Mouse (Mus musculus): ENCODE results near the gene Myog. TPM values are rescaled to one million over a fixed set of nuclear protein-coding genes. Genes with fewer than 3 reads are reported as not detected.

The Myog gene
- polyA plus RNA-seq, 1 experiment from 2014 or later: 0.10 TPM

DNA sequence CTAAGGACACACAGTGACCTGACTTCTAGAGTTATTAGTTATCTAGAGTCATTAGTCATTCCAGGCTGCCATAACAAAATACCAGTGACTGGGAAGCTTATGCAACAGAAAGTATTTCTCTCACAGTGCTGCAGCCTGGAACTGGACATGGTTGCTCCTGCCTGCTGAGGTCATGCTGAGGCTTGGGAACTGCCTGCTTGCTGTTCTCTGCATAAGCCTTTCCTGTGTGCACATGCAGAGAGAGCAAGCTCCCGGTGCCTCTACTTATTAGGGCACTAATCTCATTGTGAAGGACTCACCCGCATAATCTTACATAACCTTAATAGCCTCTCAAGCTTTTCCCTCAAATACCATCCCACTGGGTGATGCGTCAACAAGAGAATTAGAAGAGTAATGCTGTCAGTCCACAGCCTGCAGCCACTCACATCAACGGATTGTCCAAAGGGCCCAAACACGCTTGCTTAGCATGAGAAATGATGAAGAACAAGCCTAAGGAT is 17.0 kb upstream of the Myog start:
- no peak overlapping the region for H3K4me2 ChIP-seq
- ATAC-seq (replicated peaks): no peak
- no peaks in the 10 kb centered on the region for H3K27me3 ChIP-seq (replicated peaks)
- H3K9me3 ChIP-seq: no peaks in the 10 kb centered on the region
- H3K4me1 ChIP-seq: peaks cover 9% of the 10 kb centered on the region; the same call in 1 of the 2 replicates
- H3K36me3 ChIP-seq (replicated peaks): no peaks in the 10 kb centered on the region
- H3K27ac ChIP-seq: no peak overlapping the region
- 38% methylated on average over 5 of the region's 5 CpGs for WGBS
- H3K4me3 ChIP-seq: no peak overlapping the region
- H3K9ac ChIP-seq: no peak overlapping the region

DNA sequence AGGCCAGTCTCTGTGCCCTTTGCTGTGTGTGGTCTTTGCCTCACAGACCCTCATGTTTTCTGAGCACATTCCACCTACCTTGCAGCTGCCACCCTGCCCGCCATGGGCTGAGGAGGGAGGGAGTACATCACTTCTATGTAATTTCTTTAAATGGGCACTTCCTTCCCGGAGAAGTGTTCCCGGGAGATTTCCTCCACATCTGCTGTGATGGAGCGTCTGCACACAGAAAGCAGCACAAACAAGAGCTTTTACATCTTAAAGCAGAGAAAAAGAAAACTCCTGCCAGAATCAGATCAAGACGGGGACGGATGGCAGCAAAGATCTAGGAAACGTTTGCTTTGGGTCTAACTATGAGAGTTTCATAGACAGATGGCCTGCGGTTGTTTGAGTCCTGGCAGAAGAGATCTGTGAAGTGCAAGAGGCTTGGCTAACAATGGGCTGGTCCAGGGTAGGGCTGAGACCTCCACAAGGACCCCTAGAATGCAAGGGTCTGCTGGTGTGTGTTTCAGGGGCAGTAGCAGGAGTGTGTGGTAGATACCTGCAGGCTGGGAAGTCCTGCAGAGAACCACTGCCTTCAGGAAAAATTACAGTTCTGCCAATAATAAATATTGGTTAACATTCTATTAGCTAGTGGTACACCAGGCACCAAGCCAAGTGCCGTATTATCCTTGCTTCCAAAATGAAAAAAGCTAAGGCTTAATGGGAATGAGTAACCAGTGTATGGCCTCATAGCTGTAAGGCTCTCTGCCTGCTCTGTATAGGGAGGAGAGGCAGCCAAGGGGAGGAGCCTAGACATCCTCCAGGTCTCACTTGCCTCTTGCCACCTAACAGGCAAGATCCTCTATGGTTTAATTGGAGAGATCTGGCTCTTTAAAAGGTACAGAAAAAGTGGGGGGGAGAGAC is 16.0 kb upstream of the Myog start:
- 48% methylated on average over 9 of the region's 9 CpGs for WGBS
- H3K9me3 ChIP-seq: no peaks in the 10 kb centered on the region
- no peaks in the 10 kb centered on the region for H3K36me3 ChIP-seq (replicated peaks)
- no peak overlapping the region for H3K4me2 ChIP-seq
- ATAC-seq (replicated peaks): no peak
- no peaks in the 10 kb centered on the region for H3K27me3 ChIP-seq (replicated peaks)
- 0 out of 2 replicates have a peak overlapping the region, but pooled peaks have one; percentile 45 for H3K27ac ChIP-seq
- peaks cover 9% of the 10 kb centered on the region; the same call in 1 of the 2 replicates for H3K4me1 ChIP-seq
- H3K9ac ChIP-seq: no peak overlapping the region
- H3K4me3 ChIP-seq: no peak overlapping the region

DNA sequence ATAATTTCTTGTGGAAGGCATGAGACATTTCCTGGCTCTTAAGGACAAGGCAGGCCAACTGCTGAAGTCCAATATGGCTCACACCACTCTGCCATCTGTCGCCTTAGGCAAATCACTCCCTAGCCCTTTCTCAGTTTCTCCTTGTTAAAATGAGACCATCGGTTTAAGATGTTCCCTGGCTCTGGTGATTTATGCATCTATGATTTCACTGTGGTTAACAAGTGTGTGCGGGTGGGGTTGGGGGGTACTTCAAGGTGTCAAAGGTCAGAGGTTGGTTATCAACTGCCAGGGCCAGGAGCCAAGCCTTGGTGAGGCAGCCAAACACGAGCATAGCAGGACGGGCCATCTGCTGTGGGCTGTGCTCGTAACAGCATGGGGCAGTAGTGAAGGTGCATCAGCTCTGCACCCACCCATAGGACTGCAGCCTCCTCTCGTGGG is 15.3 kb upstream of the Myog start:
- H3K9me3 ChIP-seq: no peaks in the 10 kb centered on the region
- H3K36me3 ChIP-seq (replicated peaks): no peaks in the 10 kb centered on the region
- no peak overlapping the region for H3K27ac ChIP-seq
- H3K27me3 ChIP-seq (replicated peaks): no peaks in the 10 kb centered on the region
- ATAC-seq (replicated peaks): no peak
- peaks cover 9% of the 10 kb centered on the region; the same call in 1 of the 2 replicates for H3K4me1 ChIP-seq
- no peak overlapping the region for H3K4me2 ChIP-seq
- no peak overlapping the region for H3K4me3 ChIP-seq
- no peak overlapping the region for H3K9ac ChIP-seq
- 79% methylated on average over 7 of the region's 7 CpGs for WGBS

DNA sequence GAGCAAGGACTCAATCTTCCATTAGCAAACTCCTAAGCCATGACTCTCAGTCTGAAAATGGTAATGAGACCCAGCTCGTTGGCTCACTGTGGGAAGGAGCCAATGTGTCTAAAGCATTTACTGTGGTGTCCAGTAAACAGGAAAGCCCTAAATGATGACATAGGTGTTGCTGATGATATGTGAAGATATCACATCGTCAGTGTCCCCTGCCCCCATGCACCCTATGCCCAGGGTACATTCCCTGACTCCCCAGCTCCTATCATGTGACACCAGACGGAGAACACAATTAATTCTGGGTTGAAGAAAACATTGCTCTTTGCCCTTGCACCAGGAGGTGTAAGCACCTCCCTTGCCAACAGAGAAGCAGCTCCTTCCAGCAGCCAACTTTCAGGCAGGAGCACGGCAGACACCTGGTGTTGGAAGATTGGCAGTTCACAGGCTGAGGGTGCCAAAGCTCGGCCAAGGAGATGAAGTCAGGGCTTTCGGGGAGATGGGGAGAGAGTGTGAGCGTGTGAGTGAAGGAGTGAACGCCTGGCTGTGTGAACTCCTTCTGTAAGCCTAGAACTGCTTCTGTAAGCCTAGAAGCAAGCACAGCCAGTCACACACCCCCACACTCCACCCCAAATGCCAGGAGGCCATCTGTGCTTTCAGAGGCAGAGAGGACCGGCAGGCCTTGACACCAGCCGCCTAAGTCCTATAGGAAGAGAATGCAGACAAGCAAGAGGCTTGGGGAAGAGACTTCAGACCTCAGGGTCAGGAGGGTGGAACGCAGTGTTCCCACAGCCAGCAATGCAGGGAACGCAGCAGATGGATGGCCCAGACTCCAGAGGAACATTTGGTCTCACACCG is 13.9 kb upstream of the Myog start:
- Histone ChIP-seq H3K36me3 (replicated peaks) (no peaks in the 10 kb centered on the region), H3K4me2 (no peak overlapping the region), H3K27me3 (replicated peaks) (no peaks in the 10 kb centered on the region), H3K27ac (no peak overlapping the region), H3K9ac (no peak overlapping the region), H3K9me3 (no peaks in the 10 kb centered on the region), H3K4me3 (no peak overlapping the region), H3K4me1 (peaks cover 9% of the 10 kb centered on the region; the same call in 1 of the 2 replicates)
- WGBS: 81% methylated on average over 13 of the region's 13 CpGs
- ATAC-seq (replicated peaks): no peak

DNA sequence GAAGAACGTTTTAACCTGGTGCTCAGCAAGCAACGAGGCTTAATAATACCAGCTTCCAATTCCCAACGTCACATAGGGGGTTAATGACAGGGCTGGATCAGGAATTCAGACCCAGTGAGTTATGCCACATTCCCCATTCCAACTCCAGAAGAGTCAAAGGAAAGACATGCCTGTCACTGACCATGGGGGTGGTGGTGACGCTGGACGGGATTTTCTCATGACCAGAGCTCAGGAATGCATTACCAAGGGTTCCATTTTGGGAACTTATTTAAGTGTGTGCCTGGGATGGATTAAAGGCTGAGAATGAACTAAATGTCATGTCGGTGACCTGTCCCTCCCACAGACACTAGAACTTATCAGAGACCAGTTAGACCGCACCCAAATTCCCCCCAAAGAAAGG is 13.0 kb upstream of the Myog start:
- Histone ChIP-seq H3K27ac (no peak overlapping the region), H3K4me1 (peaks cover 9% of the 10 kb centered on the region; the same call in 1 of the 2 replicates), H3K36me3 (replicated peaks) (no peaks in the 10 kb centered on the region), H3K27me3 (replicated peaks) (no peaks in the 10 kb centered on the region), H3K9ac (no peak overlapping the region), H3K4me3 (no peak overlapping the region), H3K4me2 (no peak overlapping the region), H3K9me3 (no peaks in the 10 kb centered on the region)
- WGBS: 75% methylated on average over 7 of the region's 7 CpGs
- no peak for ATAC-seq (replicated peaks)

DNA sequence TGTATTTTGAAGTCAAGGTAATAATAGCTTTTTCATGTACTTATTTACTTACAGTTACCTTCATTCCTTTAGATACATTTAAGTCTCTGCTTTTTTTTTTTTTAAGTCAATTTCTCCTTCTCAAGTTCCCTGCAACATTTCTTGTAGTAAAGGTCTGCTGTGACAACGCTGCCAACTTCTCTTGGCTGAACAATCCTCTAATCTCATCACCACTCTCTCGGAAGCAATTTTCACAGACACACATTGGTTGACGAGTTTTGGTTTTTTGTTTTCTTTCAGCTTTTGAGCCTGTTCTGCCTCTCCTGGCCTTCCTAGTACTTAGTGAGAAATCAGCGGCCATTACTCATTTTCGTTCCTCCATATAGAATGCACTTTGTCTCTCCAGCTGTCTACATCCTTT is 9.6 kb upstream of the Myog start:
- H3K27me3 ChIP-seq (replicated peaks): no peaks in the 10 kb centered on the region
- no peaks in the 10 kb centered on the region for H3K9me3 ChIP-seq
- H3K36me3 ChIP-seq (replicated peaks): no peaks in the 10 kb centered on the region
- no peak for ATAC-seq (replicated peaks)
- WGBS: 68% methylated on average over 5 of the region's 5 CpGs
- no peak overlapping the region for H3K27ac ChIP-seq
- no peak overlapping the region for H3K4me2 ChIP-seq
- H3K4me3 ChIP-seq: no peak overlapping the region
- no peaks in the 10 kb centered on the region for H3K4me1 ChIP-seq
- no peak overlapping the region for H3K9ac ChIP-seq

DNA sequence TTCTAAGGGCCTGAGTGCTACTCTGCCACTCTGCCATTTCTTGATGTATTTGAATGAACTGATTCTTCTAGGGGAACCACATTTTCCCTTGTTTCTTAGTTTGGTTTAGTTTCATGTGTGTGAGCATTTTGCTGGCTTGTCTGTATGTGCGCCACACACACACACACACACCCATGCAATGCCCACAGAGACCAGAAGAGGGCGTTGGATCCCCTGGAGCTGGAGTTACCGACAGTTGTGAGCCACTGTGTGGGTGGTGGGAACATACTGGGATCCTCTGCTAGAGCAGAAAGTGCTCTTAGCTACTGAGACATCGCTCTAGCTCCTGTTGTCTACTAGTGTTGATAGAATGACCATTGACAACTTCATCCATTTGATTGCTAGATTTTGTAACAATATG is 8.2 kb upstream of the Myog start:
- no peaks in the 10 kb centered on the region for H3K27me3 ChIP-seq (replicated peaks)
- H3K36me3 ChIP-seq (replicated peaks): no peaks in the 10 kb centered on the region
- H3K9ac ChIP-seq: no peak overlapping the region
- H3K4me1 ChIP-seq: no peaks in the 10 kb centered on the region
- no peak overlapping the region for H3K27ac ChIP-seq
- no peak overlapping the region for H3K4me2 ChIP-seq
- 71% methylated on average over 4 of the region's 4 CpGs for WGBS
- H3K9me3 ChIP-seq: no peaks in the 10 kb centered on the region
- no peak overlapping the region for H3K4me3 ChIP-seq
- no peak for ATAC-seq (replicated peaks)

DNA sequence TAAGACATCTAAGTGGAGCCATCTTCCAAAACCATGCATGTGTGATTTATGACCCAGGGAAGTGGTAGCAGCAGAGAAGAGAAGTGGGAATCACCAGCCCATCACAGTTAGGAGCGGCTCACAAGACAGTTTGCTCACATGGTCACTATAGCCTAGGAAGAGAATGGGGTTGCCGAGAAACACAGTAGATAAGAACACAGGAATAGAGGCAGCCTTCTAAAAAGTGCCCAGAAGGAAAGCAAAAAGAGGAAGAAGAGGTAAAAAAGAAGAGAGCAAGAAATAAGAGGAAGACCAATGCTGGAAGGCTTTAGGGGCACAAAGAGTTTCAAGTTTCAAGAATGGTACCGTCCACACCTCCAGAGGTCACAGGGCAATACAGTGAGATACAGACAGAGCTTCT is 7.4 kb upstream of the Myog start:
- Histone ChIP-seq H3K4me1 (no peaks in the 10 kb centered on the region), H3K27ac (no peak overlapping the region), H3K9ac (no peak overlapping the region), H3K9me3 (no peaks in the 10 kb centered on the region), H3K4me3 (no peak overlapping the region), H3K36me3 (replicated peaks) (no peaks in the 10 kb centered on the region), H3K4me2 (no peak overlapping the region), H3K27me3 (replicated peaks) (no peaks in the 10 kb centered on the region)
- no peak for ATAC-seq (replicated peaks)
- 90% methylated on average over 3 of the region's 3 CpGs for WGBS

DNA sequence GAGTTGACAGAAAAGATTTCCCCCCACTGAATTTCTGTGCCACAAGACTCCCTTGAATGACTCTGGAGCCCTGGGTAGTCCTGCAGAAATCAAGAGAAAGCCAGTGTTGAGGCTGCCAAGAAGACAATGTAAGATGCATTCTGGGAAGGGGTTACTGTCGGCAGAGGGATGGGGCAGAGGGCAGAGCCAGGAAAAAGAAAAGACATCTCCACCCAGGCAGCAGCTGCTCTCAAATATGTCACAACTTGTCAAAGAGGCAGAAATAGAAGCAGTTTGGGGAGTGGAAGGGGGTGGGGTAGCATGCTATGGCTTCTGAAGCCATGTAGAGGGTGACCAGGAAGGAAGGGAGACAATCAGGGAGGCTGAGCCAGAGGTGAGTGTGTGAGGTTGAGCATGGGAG is 6.7 kb upstream of the Myog start:
- H3K9ac ChIP-seq: no peak overlapping the region
- no peaks in the 10 kb centered on the region for H3K27me3 ChIP-seq (replicated peaks)
- H3K27ac ChIP-seq: no peak overlapping the region
- 40% methylated on average over 1 of the region's 1 CpGs for WGBS
- H3K36me3 ChIP-seq (replicated peaks): no peaks in the 10 kb centered on the region
- H3K9me3 ChIP-seq: no peaks in the 10 kb centered on the region
- H3K4me3 ChIP-seq: no peak overlapping the region
- no peaks in the 10 kb centered on the region for H3K4me1 ChIP-seq
- no peak for ATAC-seq (replicated peaks)
- H3K4me2 ChIP-seq: no peak overlapping the region

DNA sequence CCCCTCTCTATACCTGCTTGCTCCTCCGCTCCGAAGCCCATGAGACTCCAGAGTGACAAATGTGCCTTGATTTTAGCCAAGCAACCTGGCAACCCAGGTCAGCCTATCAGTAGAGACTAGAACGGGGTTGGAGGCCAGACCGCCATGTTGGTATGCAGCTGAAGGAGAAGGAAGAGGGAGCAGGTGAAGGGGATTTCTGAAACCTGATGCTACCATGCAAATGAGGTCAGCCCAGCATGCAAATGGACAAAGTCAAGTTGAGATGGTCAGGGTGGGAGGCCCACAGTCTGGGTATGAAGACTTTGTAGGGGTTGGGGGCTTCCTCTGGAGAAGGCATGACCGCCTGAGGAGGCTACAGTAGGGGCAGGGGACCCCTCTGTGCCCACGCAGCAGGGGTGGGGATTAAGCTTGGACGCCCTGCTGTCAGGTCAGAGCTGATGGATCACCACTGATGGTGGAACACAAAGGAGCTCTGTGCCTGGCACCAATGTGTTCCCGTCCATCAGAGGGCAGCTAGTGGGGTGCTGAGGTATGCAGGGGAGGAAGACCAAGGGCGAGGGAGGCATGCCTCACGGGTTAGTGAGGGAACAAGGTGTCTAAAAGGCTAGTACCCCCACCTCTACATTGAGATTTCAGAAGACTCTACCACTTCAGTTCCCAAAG is 4.2 kb upstream of the Myog start:
- no peaks in the 10 kb centered on the region for H3K27me3 ChIP-seq (replicated peaks)
- WGBS: 57% methylated on average over 10 of the region's 10 CpGs
- no peak for ATAC-seq (replicated peaks)
- no peak overlapping the region for H3K9ac ChIP-seq
- H3K4me1 ChIP-seq: no peaks in the 10 kb centered on the region
- no peak overlapping the region for H3K27ac ChIP-seq
- H3K9me3 ChIP-seq: no peaks in the 10 kb centered on the region
- H3K36me3 ChIP-seq (replicated peaks): no peaks in the 10 kb centered on the region
- H3K4me3 ChIP-seq: no peak overlapping the region
- no peak overlapping the region for H3K4me2 ChIP-seq

DNA sequence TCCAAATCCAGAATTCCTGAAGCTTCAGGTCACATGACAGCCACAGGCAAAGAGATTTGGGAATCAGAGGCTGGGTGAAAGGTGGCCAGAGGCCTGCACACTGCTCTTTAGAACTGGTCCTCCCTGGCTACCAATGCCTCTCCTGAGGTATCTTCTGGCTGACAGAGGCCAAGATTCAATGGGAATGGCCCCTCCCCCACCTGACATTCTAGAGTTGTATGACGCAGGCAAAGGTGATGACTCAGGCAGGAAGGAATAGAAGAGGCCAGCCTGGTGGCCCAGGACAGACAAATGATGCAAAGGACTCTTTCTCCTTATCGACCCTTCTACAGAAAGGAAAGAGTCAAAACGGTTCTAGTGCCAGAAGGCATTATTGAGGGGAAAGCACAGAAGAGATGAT is 1.6 kb upstream of the Myog start:
- Histone ChIP-seq H3K27me3 (replicated peaks) (no peaks in the 10 kb centered on the region), H3K4me1 (peaks cover 3% of the 10 kb centered on the region; the same call in 1 of the 2 replicates), H3K4me2 (no peak overlapping the region), H3K4me3 (no peak overlapping the region), H3K36me3 (replicated peaks) (no peaks in the 10 kb centered on the region), H3K9me3 (no peaks in the 10 kb centered on the region), H3K9ac (no peak overlapping the region), H3K27ac (no peak overlapping the region)
- ATAC-seq (replicated peaks): no peak
- WGBS: 80% methylated on average over 3 of the region's 3 CpGs

DNA sequence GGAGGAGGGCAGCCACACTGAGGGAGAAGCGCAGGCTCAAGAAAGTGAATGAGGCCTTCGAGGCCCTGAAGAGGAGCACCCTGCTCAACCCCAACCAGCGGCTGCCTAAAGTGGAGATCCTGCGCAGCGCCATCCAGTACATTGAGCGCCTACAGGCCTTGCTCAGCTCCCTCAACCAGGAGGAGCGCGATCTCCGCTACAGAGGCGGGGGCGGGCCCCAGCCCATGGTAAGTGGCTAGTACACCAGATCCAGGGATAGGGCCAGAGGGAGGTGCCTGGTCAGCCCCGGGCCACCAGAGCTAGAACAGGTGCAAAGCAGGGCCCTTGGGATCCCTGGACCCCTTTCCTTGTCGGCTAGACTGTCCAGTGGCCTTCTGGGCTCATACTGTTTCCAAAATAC is 511 bp downstream of the Myog start:
- H3K4me3 ChIP-seq: no peak overlapping the region
- no peaks in the 10 kb centered on the region for H3K36me3 ChIP-seq (replicated peaks)
- no peak overlapping the region for H3K27ac ChIP-seq
- 93% methylated on average over 13 of the region's 13 CpGs for WGBS
- no peaks in the 10 kb centered on the region for H3K9me3 ChIP-seq
- H3K4me2 ChIP-seq: no peak overlapping the region
- peaks cover 3% of the 10 kb centered on the region; the same call in 1 of the 2 replicates for H3K4me1 ChIP-seq
- ATAC-seq (replicated peaks): no peak
- no peak overlapping the region for H3K9ac ChIP-seq
- H3K27me3 ChIP-seq (replicated peaks): no peaks in the 10 kb centered on the region
